Mouse (Mus musculus) forebrain, embryonic 13.5 days (tissue): ENCODE data around the gene Cs. TPM values are rescaled to one million over a fixed set of nuclear protein-coding genes. Genes with fewer than 3 reads are reported as not detected.

Experiments
- ATAC-seq: fragments of 200-750 bp; cut with Nextera tagmentation; 2 replicates; pipeline ENCODE4 v1.8.0; 2017
- H3K27ac ChIP-seq: fragments of 300-500 bp; sonication (generic); 2 replicates; pipeline ENCODE4 v1.5.1; 2015; ENCODE audit warnings: inconsistent platforms, mild to moderate bottlenecking, moderate library complexity
- H3K27me3 ChIP-seq: fragments of 300-500 bp; sonication (generic); 2 replicates; pipeline ENCODE4 v1.6.1; 2015; ENCODE audit warnings: mild to moderate bottlenecking, inconsistent platforms
- H3K36me3 ChIP-seq: fragments of 300-500 bp; sonication (generic); 2 replicates; pipeline ENCODE4 v1.6.1; 2015; ENCODE audit warnings: mild to moderate bottlenecking, inconsistent platforms; ENCODE audit not compliant: poor library complexity, severe bottlenecking
- H3K4me1 ChIP-seq: fragments of 300-500 bp; sonication (generic); 2 replicates; pipeline ENCODE4 v1.6.1; 2015; ENCODE audit warnings: inconsistent platforms
- H3K4me2 ChIP-seq: fragments of 300-500 bp; sonication (generic); 2 replicates; pipeline ENCODE4 v1.6.1; 2015; ENCODE audit warnings: inconsistent platforms, mild to moderate bottlenecking, moderate library complexity
- H3K4me3 ChIP-seq: fragments of 300-500 bp; sonication (generic); 2 replicates; pipeline ENCODE4 v1.5.1; 2015; ENCODE audit warnings: mild to moderate bottlenecking, inconsistent platforms
- H3K9ac ChIP-seq: fragments of 300-500 bp; sonication (generic); 2 replicates; pipeline ENCODE4 v1.6.1; 2015; ENCODE audit warnings: mild to moderate bottlenecking, inconsistent platforms
- H3K9me3 ChIP-seq: fragments of 300-500 bp; sonication (generic); replicated peaks from 2 replicates; pipeline ENCODE4 v1.6.1; 2016; ENCODE audit warnings: inconsistent platforms
- WGBS: fragments of 180-500 bp; shearing (Covaris S2); methylation state at CpG from one replicate; pipeline ENCODE4 v1.1.7; 2015; 5-methylcytosine and 5-hydroxymethylcytosine counted together
- polyA plus RNA-seq: library from polyadenylated mRNA; unstranded; fragments of >200 nt; fragmentation: Nextera tagmentation; extraction: Ambion mirVana; gene quantifications from 2 replicates; pipeline ENCODE4 v1.2.1, GENCODE M21; 2015

Cs gene
- polyA plus RNA-seq, 1 experiment from 2014 or later: 212 TPM

DNA sequence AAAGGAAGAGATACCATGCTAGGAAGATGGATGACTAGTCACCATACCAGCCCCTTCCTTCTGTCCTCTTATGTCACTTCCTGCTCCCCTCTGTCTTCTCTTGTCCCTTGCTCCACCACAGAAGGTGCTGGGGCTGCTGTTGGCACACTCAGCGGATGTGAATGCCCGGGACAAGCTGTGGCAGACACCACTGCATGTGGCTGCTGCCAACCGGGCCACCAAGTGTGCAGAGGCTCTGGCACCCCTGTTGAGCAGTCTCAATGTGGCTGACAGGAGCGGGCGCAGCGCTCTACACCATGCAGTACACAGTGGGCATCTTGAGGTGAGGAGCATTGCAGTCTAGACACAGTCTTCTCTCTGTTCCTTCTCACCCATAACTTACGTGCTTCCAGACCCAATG lies 41.7 kb downstream of the Cs start:
- Histone ChIP-seq H3K27me3 (no peaks in the 10 kb centered on the region), H3K9ac (peak overlapping the region; percentile 22; the same call in 1 of the 2 replicates), H3K27ac (no peak overlapping the region), H3K4me3 (no peak overlapping the region), H3K36me3 (peaks cover 58% of the 10 kb centered on the region), H3K4me1 (peaks cover 27% of the 10 kb centered on the region), H3K4me2 (no peak overlapping the region), H3K9me3 (no peaks in the 10 kb centered on the region)
- 95% methylated on average over 7 of the region's 7 CpGs for WGBS
- ATAC-seq: no peak

DNA sequence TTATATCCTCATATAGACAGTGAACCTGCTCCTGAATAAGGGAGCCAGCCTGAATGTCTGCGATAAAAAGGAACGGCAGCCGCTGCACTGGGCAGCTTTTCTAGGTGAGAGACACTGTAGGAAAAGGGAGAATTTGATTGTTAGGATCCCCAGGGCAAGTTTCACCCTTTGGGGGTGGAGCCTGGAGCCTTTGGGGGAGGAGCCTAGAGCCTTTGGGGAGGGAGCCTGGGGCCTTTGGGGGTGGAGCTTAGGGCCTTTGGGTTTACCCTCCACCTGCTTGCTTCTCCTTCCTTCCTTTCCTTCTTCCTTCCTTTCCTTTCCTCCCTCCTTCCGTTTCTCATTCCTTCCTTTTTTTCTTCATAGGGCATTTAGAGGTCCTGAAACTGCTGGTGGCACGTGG lies 43.0 kb downstream of the Cs start:
- 91% methylated on average over 5 of the region's 5 CpGs for WGBS

DNA sequence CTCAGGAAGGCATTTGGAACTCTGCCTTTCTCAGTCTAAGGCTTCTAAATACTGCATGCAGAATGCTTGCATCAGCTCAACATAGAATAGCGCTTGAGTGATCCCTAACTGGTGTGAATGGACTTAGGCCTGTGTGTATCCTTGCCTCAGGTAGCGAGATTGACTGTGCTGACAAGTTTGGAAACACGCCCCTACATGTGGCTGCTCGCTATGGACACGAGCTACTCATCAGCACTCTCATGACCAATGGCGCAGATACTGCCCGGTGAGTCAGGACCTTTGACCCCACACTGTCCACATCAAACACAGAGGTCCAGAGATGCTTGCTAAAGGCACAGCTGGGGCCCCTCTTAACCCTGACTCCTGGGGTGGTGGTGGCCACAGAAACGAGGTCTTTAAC lies 44.9 kb downstream of the Cs start:
- Histone ChIP-seq H3K27ac (no peak overlapping the region), H3K9me3 (no peaks in the 10 kb centered on the region), H3K4me2 (no peak overlapping the region), H3K4me1 (peaks cover 20% of the 10 kb centered on the region), H3K4me3 (no peak overlapping the region), H3K36me3 (peaks cover 91% of the 10 kb centered on the region), H3K9ac (no peak overlapping the region), H3K27me3 (no peaks in the 10 kb centered on the region)
- WGBS: 90% methylated on average over 8 of the region's 8 CpGs
- no peak for ATAC-seq

More for the DNA sequence above, 43.0 kb downstream of the Cs start:
- peaks cover 71% of the 10 kb centered on the region for H3K36me3 ChIP-seq
- H3K27me3 ChIP-seq: no peaks in the 10 kb centered on the region
- no peak overlapping the region for H3K4me2 ChIP-seq
- H3K9me3 ChIP-seq: no peaks in the 10 kb centered on the region
- peaks cover 27% of the 10 kb centered on the region for H3K4me1 ChIP-seq
- ATAC-seq: no peak
- H3K27ac ChIP-seq: no peak overlapping the region
- H3K4me3 ChIP-seq: no peak overlapping the region
- H3K9ac ChIP-seq: no peak overlapping the region

- H3K27me3 ChIP-seq: no peaks in the 10 kb centered on the region
- no peaks in the 10 kb centered on the region for H3K4me1 ChIP-seq
- no peak overlapping the region for H3K27ac ChIP-seq
- no peak overlapping the region for H3K4me2 ChIP-seq
- no peak overlapping the region for H3K4me3 ChIP-seq
- ATAC-seq: no peak
- 93% methylated on average over 7 of the region's 7 CpGs for whole genome bisulfite sequencing
- peaks cover 100% of the 10 kb centered on the region for H3K36me3 ChIP-seq
- H3K9me3 ChIP-seq: no peaks in the 10 kb centered on the region
- peak overlapping the region; percentile 21; the same call in 1 of the 2 replicates for H3K9ac ChIP-seq
Observed at GRCm38 (mm10) chr10:128385902-128386301, 48.4 kb downstream of the Cs start.

DNA sequence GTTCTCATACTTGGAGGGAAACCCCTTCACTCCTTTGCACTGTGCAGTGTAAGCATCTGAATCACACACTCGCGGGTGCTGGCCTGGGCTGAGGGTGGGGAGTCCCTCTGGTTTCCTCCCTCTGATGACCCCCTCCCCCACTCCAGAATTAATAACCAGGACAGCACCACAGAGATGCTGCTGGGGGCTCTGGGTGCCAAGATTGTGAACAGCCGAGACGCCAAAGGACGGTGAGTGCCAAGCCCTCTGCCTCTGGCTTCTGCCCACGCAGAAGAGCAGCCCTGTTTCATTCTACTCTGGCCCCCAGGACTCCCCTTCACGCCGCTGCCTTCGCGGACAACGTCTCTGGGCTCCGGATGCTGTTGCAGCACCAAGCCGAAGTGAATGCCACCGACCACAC lies 51.4 kb downstream of the Cs start:
- ATAC-seq: no peak
- Histone ChIP-seq H3K36me3 (peaks cover 100% of the 10 kb centered on the region), H3K9ac (no peak overlapping the region), H3K4me1 (peaks cover 8% of the 10 kb centered on the region), H3K27me3 (no peaks in the 10 kb centered on the region), H3K27ac (no peak overlapping the region), H3K4me2 (no peak overlapping the region), H3K9me3 (no peaks in the 10 kb centered on the region), H3K4me3 (no peak overlapping the region)
- 89% methylated on average over 14 of the region's 14 CpGs for WGBS

- Histone ChIP-seq H3K4me2 (no peak overlapping the region), H3K9me3 (no peaks in the 10 kb centered on the region), H3K27me3 (no peaks in the 10 kb centered on the region), H3K36me3 (peaks cover 100% of the 10 kb centered on the region), H3K27ac (no peak overlapping the region; the same call in 1 of the 2 replicates), H3K4me1 (peaks cover 8% of the 10 kb centered on the region), H3K9ac (no peak overlapping the region; the same call in 1 of the 2 replicates), H3K4me3 (no peak overlapping the region)
- ATAC-seq: no peak
- 88% methylated on average over 6 of the region's 6 CpGs for WGBS
Observed at GRCm38 (mm10) chr10:128389570-128389969, 52.0 kb downstream of the Cs start.

DNA sequence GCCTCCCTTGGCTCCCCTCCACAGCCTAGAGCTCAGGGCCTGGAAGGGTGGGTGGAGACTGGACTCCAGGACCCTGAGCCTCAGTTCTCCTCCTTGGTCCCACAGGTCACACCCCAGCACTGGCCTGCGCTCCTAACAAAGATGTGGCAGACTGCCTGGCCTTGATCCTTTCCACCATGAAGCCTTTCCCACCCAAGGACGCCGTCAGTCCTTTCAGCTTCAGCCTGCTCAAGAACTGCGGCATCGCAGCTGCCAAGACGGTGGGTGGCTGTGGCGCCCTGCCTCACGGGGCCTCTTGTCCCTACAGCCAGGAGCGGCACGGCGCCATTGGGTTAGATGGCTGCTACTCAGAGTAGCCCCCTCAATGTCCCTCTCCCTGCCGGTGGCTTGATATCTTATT lies 52.8 kb downstream of the Cs start:
- Histone ChIP-seq H3K36me3 (peaks cover 100% of the 10 kb centered on the region), H3K4me3 (no peak overlapping the region), H3K9ac (no peak overlapping the region), H3K27ac (no peak overlapping the region), H3K4me2 (no peak overlapping the region), H3K27me3 (no peaks in the 10 kb centered on the region), H3K4me1 (peaks cover 8% of the 10 kb centered on the region), H3K9me3 (no peaks in the 10 kb centered on the region)
- 91% methylated on average over 12 of the region's 12 CpGs for WGBS
- ATAC-seq: no peak

- H3K27me3 ChIP-seq: no peaks in the 10 kb centered on the region
- H3K4me3 ChIP-seq: no peak overlapping the region
- 78% methylated on average over 6 of the region's 6 CpGs for WGBS
- no peak for ATAC-seq
- no peak overlapping the region for H3K4me2 ChIP-seq
- no peak overlapping the region for H3K27ac ChIP-seq
- no peaks in the 10 kb centered on the region for H3K9me3 ChIP-seq
- peaks cover 9% of the 10 kb centered on the region for H3K4me1 ChIP-seq
- H3K36me3 ChIP-seq: peaks cover 100% of the 10 kb centered on the region
- H3K9ac ChIP-seq: no peak overlapping the region
Observed at GRCm38 (mm10) chr10:128391850-128392249, 54.3 kb downstream of the Cs start.

GRCm38 (mm10) chr10:128396017-128396673 lies 58.6 kb downstream of the Cs start:
- Histone ChIP-seq H3K9me3 (no peaks in the 10 kb centered on the region), H3K36me3 (peaks cover 68% of the 10 kb centered on the region), H3K4me3 (no peak overlapping the region), H3K4me1 (peaks cover 16% of the 10 kb centered on the region), H3K4me2 (no peak overlapping the region), H3K27me3 (no peaks in the 10 kb centered on the region), H3K9ac (no peak overlapping the region), H3K27ac (no peak overlapping the region)
- no peak for ATAC-seq
- WGBS: 73% methylated on average over 11 of the region's 11 CpGs

GRCm38 (mm10) chr10:128396716-128397264 lies 59.3 kb downstream of the Cs start:
- no peak overlapping the region for H3K4me3 ChIP-seq

DNA sequence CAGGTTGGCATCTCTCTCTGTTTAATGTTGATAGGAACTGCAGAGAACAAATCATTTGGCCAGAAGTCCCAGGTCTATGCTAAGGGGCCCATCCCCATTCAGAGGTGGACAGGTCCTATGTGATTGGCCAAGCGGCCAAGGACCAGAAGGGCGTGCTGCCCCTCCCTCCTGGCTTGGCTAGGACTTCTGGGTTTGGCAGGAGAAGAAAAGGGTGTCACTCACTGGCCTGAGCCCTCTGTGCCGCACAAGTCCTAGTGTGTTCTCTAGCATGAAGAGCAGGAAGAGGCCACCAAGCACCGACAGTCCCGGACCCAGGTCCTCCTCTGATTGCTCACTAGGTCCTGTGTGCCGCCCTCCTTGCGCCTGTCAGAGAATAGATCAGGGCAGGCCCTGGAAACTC lies 59.9 kb downstream of the Cs start:
- Histone ChIP-seq H3K4me3 (no peak overlapping the region), H3K9ac (peak overlapping the region; percentile 8; the same call in 1 of the 2 replicates), H3K27ac (0 out of 2 replicates have a peak overlapping the region, but pooled peaks have one; percentile 19), H3K27me3 (no peaks in the 10 kb centered on the region), H3K4me2 (no peak overlapping the region), H3K9me3 (no peaks in the 10 kb centered on the region), H3K36me3 (peaks cover 62% of the 10 kb centered on the region), H3K4me1 (peaks cover 16% of the 10 kb centered on the region)
- 0 out of 2 replicates have a peak, but pooled peaks have one; percentile 7 for ATAC-seq
- whole genome bisulfite sequencing: 71% methylated on average over 7 of the region's 7 CpGs

More at GRCm38 (mm10) chr10:128396716-128397264, 59.3 kb downstream of the Cs start:
- no peak overlapping the region for H3K27ac ChIP-seq
- WGBS: 74% methylated on average over 10 of the region's 10 CpGs
- no peak overlapping the region for H3K4me2 ChIP-seq
- H3K4me1 ChIP-seq: peaks cover 16% of the 10 kb centered on the region
- no peak for ATAC-seq
- no peaks in the 10 kb centered on the region for H3K27me3 ChIP-seq
- peaks cover 67% of the 10 kb centered on the region for H3K36me3 ChIP-seq
- H3K9ac ChIP-seq: no peak overlapping the region
- H3K9me3 ChIP-seq: no peaks in the 10 kb centered on the region

DNA sequence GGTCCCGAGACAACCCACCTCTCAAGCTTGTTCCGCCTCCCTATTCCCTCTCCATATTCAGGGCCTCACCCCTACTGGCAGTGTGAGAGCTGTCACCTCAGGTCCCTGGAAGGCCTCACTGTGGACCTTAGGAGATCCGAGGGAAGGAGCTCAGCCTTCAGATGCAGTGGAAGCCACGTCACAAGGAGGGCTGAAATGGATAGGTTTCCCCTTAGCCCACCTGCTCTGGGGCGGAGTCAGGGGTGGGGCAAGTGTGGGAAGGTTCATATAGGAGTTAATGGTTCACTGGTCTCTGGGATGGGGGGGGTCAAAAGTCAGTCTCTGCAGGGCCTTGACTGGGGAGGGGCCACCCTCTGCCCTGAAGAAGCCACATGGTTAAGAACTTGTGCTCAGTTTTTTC lies 62.8 kb downstream of the Cs start:
- no peak overlapping the region for H3K4me3 ChIP-seq
- 33% methylated on average over 5 of the region's 5 CpGs for WGBS
- no peak for ATAC-seq
- peaks cover 8% of the 10 kb centered on the region; the same call in 1 of the 2 replicates for H3K4me1 ChIP-seq
- H3K9ac ChIP-seq: no peak overlapping the region
- H3K36me3 ChIP-seq: peaks cover 39% of the 10 kb centered on the region
- H3K4me2 ChIP-seq: no peak overlapping the region
- no peak overlapping the region for H3K27ac ChIP-seq
- H3K9me3 ChIP-seq: no peaks in the 10 kb centered on the region
- no peaks in the 10 kb centered on the region for H3K27me3 ChIP-seq
